Mouse (Mus musculus) liver, postnatal 0 days (tissue): ENCODE data around the gene Ddx19b.

Experiments
- CTCF ChIP-seq: sonication (generic); IDR thresholded peaks from 2 replicates; pipeline ENCODE4 v1.5.1; 2016; ENCODE audit warnings: antibody characterized with exemption, low read depth
- EP300 ChIP-seq: IDR thresholded peaks from 2 replicates; pipeline ENCODE4 v1.6.1; 2016; ENCODE audit warnings: antibody characterized with exemption, low read depth, mild to moderate bottlenecking

- TF ChIP-seq CTCF: no peak
- TF ChIP-seq EP300: no peak
These were observed 17.6 kb upstream of the Ddx19b start for GRCm38 (mm10) chr8:111049106-111049505.
